Mouse (Mus musculus): Measurements from ENCODE around the gene Max. TPM values are rescaled to one million over a fixed set of nuclear protein-coding genes. Genes with fewer than 3 reads are reported as not detected.

The Max gene
- total RNA-seq, 2 experiments from 2014 or later = 38.6 to 69.4 TPM

GRCm38 (mm10) chr12:76926338-76926945 lies 35.6 kb downstream of the Max start:
- ATAC-seq (replicated peaks; ENCODE audit: low FRiP score, poor library complexity, severe bottlenecking) = no peak

- ATAC-seq (replicated peaks; ENCODE audit: low FRiP score, poor library complexity, severe bottlenecking) = no peak
These were observed 36.9 kb downstream of the Max start for GRCm38 (mm10) chr12:76924904-76925604.

- no peak for ATAC-seq (replicated peaks; ENCODE audit: low FRiP score, poor library complexity, severe bottlenecking)
These were observed 38.9 kb downstream of the Max start for GRCm38 (mm10) chr12:76923118-76923517.

GRCm38 (mm10) chr12:76920990-76921389 lies 41.0 kb downstream of the Max start:
- no peak for ATAC-seq (replicated peaks; ENCODE audit: low FRiP score, poor library complexity, severe bottlenecking)

- ATAC-seq (replicated peaks; ENCODE audit: low FRiP score, poor library complexity, severe bottlenecking) = no peak
These were observed 41.6 kb downstream of the Max start for GRCm38 (mm10) chr12:76920398-76920797.

GRCm38 (mm10) chr12:76918855-76919254 lies 43.1 kb downstream of the Max start:
- ATAC-seq (replicated peaks; ENCODE audit: low FRiP score, poor library complexity, severe bottlenecking) = no peak

GRCm38 (mm10) chr12:76918113-76918512 lies 43.9 kb downstream of the Max start:
- peak; percentile 77 for ATAC-seq (replicated peaks; ENCODE audit: low FRiP score, poor library complexity, severe bottlenecking)

GRCm38 (mm10) chr12:76916163-76916562 lies 45.8 kb downstream of the Max start:
- no peak for ATAC-seq (replicated peaks; ENCODE audit: low FRiP score, poor library complexity, severe bottlenecking)

GRCm38 (mm10) chr12:76912193-76912592 lies 49.8 kb downstream of the Max start:
- ATAC-seq (replicated peaks; ENCODE audit: low FRiP score, poor library complexity, severe bottlenecking) = no peak

- ATAC-seq (replicated peaks; ENCODE audit: low FRiP score, poor library complexity, severe bottlenecking) = no peak
These were observed 50.8 kb downstream of the Max start for GRCm38 (mm10) chr12:76911171-76911726.

- peak; percentile 80 for ATAC-seq (replicated peaks; ENCODE audit: low FRiP score, poor library complexity, severe bottlenecking)
These were observed 51.6 kb downstream of the Max start for GRCm38 (mm10) chr12:76910258-76910940.

GRCm38 (mm10) chr12:76909218-76909617 lies 52.8 kb downstream of the Max start:
- ATAC-seq (replicated peaks; ENCODE audit: low FRiP score, poor library complexity, severe bottlenecking) = peak; percentile 82

- ATAC-seq (replicated peaks; ENCODE audit: low FRiP score, poor library complexity, severe bottlenecking) = no peak
These were observed 55.7 kb downstream of the Max start for GRCm38 (mm10) chr12:76906278-76906677.

GRCm38 (mm10) chr12:76901508-76902294 lies 60.3 kb downstream of the Max start:
- ATAC-seq (replicated peaks; ENCODE audit: low FRiP score, poor library complexity, severe bottlenecking) = 0 out of 2 replicates have a peak, but pooled peaks have one; percentile 54

GRCm38 (mm10) chr12:76899261-76899975 lies 62.6 kb downstream of the Max start:
- no peak for ATAC-seq (replicated peaks; ENCODE audit: low FRiP score, poor library complexity, severe bottlenecking)

- ATAC-seq (replicated peaks; ENCODE audit: low FRiP score, poor library complexity, severe bottlenecking) = no peak
These were observed 63.9 kb downstream of the Max start for GRCm38 (mm10) chr12:76898141-76898540.

GRCm38 (mm10) chr12:76897006-76897405 lies 65.0 kb downstream of the Max start:
- no peak for ATAC-seq (replicated peaks; ENCODE audit: low FRiP score, poor library complexity, severe bottlenecking)

GRCm38 (mm10) chr12:76896566-76896965 lies 65.4 kb downstream of the Max start:
- no peak for ATAC-seq (replicated peaks; ENCODE audit: low FRiP score, poor library complexity, severe bottlenecking)

GRCm38 (mm10) chr12:76895777-76896176 lies 66.2 kb downstream of the Max start:
- ATAC-seq (replicated peaks; ENCODE audit: low FRiP score, poor library complexity, severe bottlenecking) = no peak
